Mouse (Mus musculus) forebrain, embryonic 11.5 days (tissue): ENCODE results near the gene Pex10. TPM values are rescaled to one million over a fixed set of nuclear protein-coding genes. Genes with fewer than 3 reads are reported as not detected.

Experiments used
- ATAC-seq: fragments of 200-750 bp; cut with Nextera tagmentation; replicated peaks from 2 replicates; pipeline ENCODE4 v1.8.0; 2017; ENCODE audit warnings: moderate TSS enrichment; ENCODE audit not compliant: low FRiP score
- DNase-seq: peaks from one replicate; pipeline ENCODE4 v3.0.0-alpha.2; 2017; ENCODE audit warnings: low spot score
- H3K27ac ChIP-seq: fragments of 300-500 bp; sonication (generic); 2 replicates; pipeline ENCODE4 v1.5.1; 2014; ENCODE audit warnings: low read depth, low read length
- H3K27me3 ChIP-seq: fragments of 300-500 bp; sonication (generic); 2 replicates; pipeline ENCODE4 v1.6.1; 2014; ENCODE audit warnings: mild to moderate bottlenecking, low read length, mixed read lengths; ENCODE audit not compliant: control insufficient read depth, insufficient read depth
- H3K36me3 ChIP-seq: fragments of 300-500 bp; sonication (generic); 2 replicates; pipeline ENCODE4 v1.6.1; 2014; ENCODE audit warnings: mild to moderate bottlenecking, low read length, moderate library complexity, mixed read lengths; ENCODE audit not compliant: control insufficient read depth, insufficient read depth
- H3K4me1 ChIP-seq: fragments of 300-500 bp; sonication (generic); replicated peaks from 2 replicates; pipeline ENCODE4 v1.6.1; 2014; ENCODE audit warnings: low read length, mixed read lengths; ENCODE audit not compliant: control insufficient read depth, insufficient read depth
- H3K4me2 ChIP-seq: fragments of 300-500 bp; sonication (generic); 2 replicates; pipeline ENCODE4 v1.6.1; 2014; ENCODE audit warnings: low read depth, mild to moderate bottlenecking, low read length, moderate library complexity, mixed read lengths; ENCODE audit not compliant: severe bottlenecking
- H3K4me3 ChIP-seq: fragments of 300-500 bp; sonication (generic); 2 replicates; pipeline ENCODE4 v1.5.1; 2014; ENCODE audit warnings: low read depth, low read length
- H3K9ac ChIP-seq: fragments of 300-500 bp; sonication (generic); 2 replicates; pipeline ENCODE4 v1.6.1; 2014; ENCODE audit warnings: low read length
- H3K9me3 ChIP-seq: fragments of 300-500 bp; sonication (generic); 2 replicates; pipeline ENCODE4 v1.6.1; 2016; ENCODE audit warnings: low read length, mixed read lengths; ENCODE audit not compliant: control insufficient read depth
- WGBS: fragments of 180-500 bp; shearing (Covaris S2); extraction: QIAGEN DNeasy Blood & Tissue Kit; methylation state at CpG from one replicate; pipeline ENCODE4 v1.1.7; 2014; 5-methylcytosine and 5-hydroxymethylcytosine counted together
- polyA plus RNA-seq: library from polyadenylated mRNA; unstranded; fragments of >200 nt; fragmentation: Nextera tagmentation; extraction: Ambion mirVana; gene quantifications from 2 replicates; pipeline ENCODE4 v1.2.1, GENCODE M21; 2014

The Pex10 gene
- polyA plus RNA-seq, 1 experiment from 2014 or later, result 7.2 TPM

GRCm38 (mm10) chr4:155107886-155108285, 41.1 kb downstream of the Pex10 start:
- H3K36me3 ChIP-seq, result no peaks in the 10 kb centered on the region
- H3K9me3 ChIP-seq, result no peaks in the 10 kb centered on the region
- no peak overlapping the region for H3K4me2 ChIP-seq
- 96% methylated on average over 4 of the region's 4 CpGs for WGBS
- H3K27me3 ChIP-seq, result no peaks in the 10 kb centered on the region
- H3K4me1 ChIP-seq, result no peaks in the 10 kb centered on the region
- no peak for DNase-seq
- ATAC-seq, result no peak
- H3K4me3 ChIP-seq, result no peak overlapping the region
- H3K27ac ChIP-seq, result no peak overlapping the region
- no peak overlapping the region for H3K9ac ChIP-seq

- ATAC-seq, result no peak
- no peaks in the 10 kb centered on the region for H3K36me3 ChIP-seq
- H3K4me3 ChIP-seq, result no peak overlapping the region
- H3K27ac ChIP-seq, result no peak overlapping the region
- no peak overlapping the region for H3K9ac ChIP-seq
- H3K9me3 ChIP-seq, result no peaks in the 10 kb centered on the region
- no peak for DNase-seq
- H3K4me2 ChIP-seq, result no peak overlapping the region
- WGBS, result 91% methylated on average over 5 of the region's 5 CpGs
- no peaks in the 10 kb centered on the region for H3K4me1 ChIP-seq
- no peaks in the 10 kb centered on the region for H3K27me3 ChIP-seq
Observed at GRCm38 (mm10) chr4:155109471-155109870, 42.7 kb downstream of the Pex10 start.

- Histone ChIP-seq H3K9me3 (no peaks in the 10 kb centered on the region), H3K4me1 (no peaks in the 10 kb centered on the region), H3K27ac (no peak overlapping the region), H3K4me2 (no peak overlapping the region), H3K4me3 (no peak overlapping the region), H3K36me3 (no peaks in the 10 kb centered on the region), H3K27me3 (no peaks in the 10 kb centered on the region), H3K9ac (no peak overlapping the region)
- WGBS, result 62% methylated on average over 8 of the region's 8 CpGs
- no peak for ATAC-seq
- no peak for DNase-seq
Observed at GRCm38 (mm10) chr4:155113766-155114410, 47.1 kb downstream of the Pex10 start.

- H3K4me3 ChIP-seq, result no peak overlapping the region
- DNase-seq (no peak), ATAC-seq (no peak)
- H3K36me3 ChIP-seq, result no peaks in the 10 kb centered on the region
- no peak overlapping the region for H3K27ac ChIP-seq
- no peaks in the 10 kb centered on the region for H3K27me3 ChIP-seq
- H3K9me3 ChIP-seq, result no peaks in the 10 kb centered on the region
- 92% methylated on average over 4 of the region's 4 CpGs for WGBS
- H3K4me2 ChIP-seq, result no peak overlapping the region
- no peak overlapping the region for H3K9ac ChIP-seq
- H3K4me1 ChIP-seq, result no peaks in the 10 kb centered on the region
Observed at GRCm38 (mm10) chr4:155116607-155117006, 49.8 kb downstream of the Pex10 start.

GRCm38 (mm10) chr4:155117396-155117978, 50.7 kb downstream of the Pex10 start:
- no peaks in the 10 kb centered on the region for H3K36me3 ChIP-seq
- H3K9me3 ChIP-seq, result no peaks in the 10 kb centered on the region
- no peak for ATAC-seq
- WGBS, result 79% methylated on average over 6 of the region's 6 CpGs
- H3K27ac ChIP-seq, result no peak overlapping the region
- no peak for DNase-seq
- no peak overlapping the region for H3K4me3 ChIP-seq
- no peak overlapping the region for H3K4me2 ChIP-seq
- no peaks in the 10 kb centered on the region for H3K27me3 ChIP-seq
- no peak overlapping the region for H3K9ac ChIP-seq
- H3K4me1 ChIP-seq, result peaks cover 5% of the 10 kb centered on the region; the same call in 1 of the 2 replicates

GRCm38 (mm10) chr4:155118278-155118677, 51.5 kb downstream of the Pex10 start:
- no peak overlapping the region for H3K9ac ChIP-seq
- no peak overlapping the region for H3K4me2 ChIP-seq
- peaks cover 10% of the 10 kb centered on the region; the same call in 1 of the 2 replicates for H3K4me1 ChIP-seq
- no peak overlapping the region for H3K4me3 ChIP-seq
- ATAC-seq (no peak), DNase-seq (no peak)
- no peaks in the 10 kb centered on the region for H3K27me3 ChIP-seq
- no peaks in the 10 kb centered on the region for H3K9me3 ChIP-seq
- WGBS, result 77% methylated on average over 10 of the region's 10 CpGs
- no peak overlapping the region for H3K27ac ChIP-seq
- no peaks in the 10 kb centered on the region for H3K36me3 ChIP-seq

- WGBS, result 86% methylated on average over 7 of the region's 7 CpGs
- DNase-seq, result no peak
- Histone ChIP-seq H3K27ac (no peak overlapping the region), H3K36me3 (no peaks in the 10 kb centered on the region), H3K4me3 (no peak overlapping the region), H3K4me2 (no peak overlapping the region), H3K9me3 (no peaks in the 10 kb centered on the region), H3K4me1 (peaks cover 10% of the 10 kb centered on the region; the same call in 1 of the 2 replicates), H3K9ac (no peak overlapping the region), H3K27me3 (no peaks in the 10 kb centered on the region)
- ATAC-seq, result no peak
Observed at GRCm38 (mm10) chr4:155120038-155120437, 53.2 kb downstream of the Pex10 start.

- no peaks in the 10 kb centered on the region for H3K36me3 ChIP-seq
- H3K4me3 ChIP-seq, result no peak overlapping the region
- no peaks in the 10 kb centered on the region for H3K9me3 ChIP-seq
- 84% methylated on average over 5 of the region's 5 CpGs for WGBS
- no peak overlapping the region for H3K27ac ChIP-seq
- ATAC-seq, result no peak
- H3K9ac ChIP-seq, result no peak overlapping the region
- DNase-seq, result no peak
- no peak overlapping the region for H3K4me2 ChIP-seq
- peaks cover 10% of the 10 kb centered on the region; the same call in 1 of the 2 replicates for H3K4me1 ChIP-seq
- H3K27me3 ChIP-seq, result no peaks in the 10 kb centered on the region
Observed at GRCm38 (mm10) chr4:155120583-155120982, 53.8 kb downstream of the Pex10 start.

- H3K27ac ChIP-seq, result no peak overlapping the region
- H3K36me3 ChIP-seq, result no peaks in the 10 kb centered on the region
- no peaks in the 10 kb centered on the region for H3K9me3 ChIP-seq
- no peak overlapping the region for H3K4me3 ChIP-seq
- H3K9ac ChIP-seq, result no peak overlapping the region
- no peak for DNase-seq
- H3K4me2 ChIP-seq, result no peak overlapping the region
- peaks cover 10% of the 10 kb centered on the region; the same call in 1 of the 2 replicates for H3K4me1 ChIP-seq
- ATAC-seq, result no peak
- WGBS, result 95% methylated on average over 6 of the region's 6 CpGs
- no peaks in the 10 kb centered on the region for H3K27me3 ChIP-seq
Observed at GRCm38 (mm10) chr4:155121222-155121621, 54.4 kb downstream of the Pex10 start.
